Mouse (Mus musculus): Measurements from ENCODE around the gene Taldo1. TPM values are rescaled to one million over a fixed set of nuclear protein-coding genes. Genes with fewer than 3 reads are reported as not detected.
A peak's percentile ranks its signal among the peaks of the same experiment; 100 is the strongest.
"Not testable (repeated sequence)": the region's sequence is repeated elsewhere in the genome, so short reads cannot be mapped to it uniquely, and the experiment has no call there.

Taldo1 gene
- total RNA-seq, 2 experiments from 2014 or later: 137 to 155 TPM

DNA sequence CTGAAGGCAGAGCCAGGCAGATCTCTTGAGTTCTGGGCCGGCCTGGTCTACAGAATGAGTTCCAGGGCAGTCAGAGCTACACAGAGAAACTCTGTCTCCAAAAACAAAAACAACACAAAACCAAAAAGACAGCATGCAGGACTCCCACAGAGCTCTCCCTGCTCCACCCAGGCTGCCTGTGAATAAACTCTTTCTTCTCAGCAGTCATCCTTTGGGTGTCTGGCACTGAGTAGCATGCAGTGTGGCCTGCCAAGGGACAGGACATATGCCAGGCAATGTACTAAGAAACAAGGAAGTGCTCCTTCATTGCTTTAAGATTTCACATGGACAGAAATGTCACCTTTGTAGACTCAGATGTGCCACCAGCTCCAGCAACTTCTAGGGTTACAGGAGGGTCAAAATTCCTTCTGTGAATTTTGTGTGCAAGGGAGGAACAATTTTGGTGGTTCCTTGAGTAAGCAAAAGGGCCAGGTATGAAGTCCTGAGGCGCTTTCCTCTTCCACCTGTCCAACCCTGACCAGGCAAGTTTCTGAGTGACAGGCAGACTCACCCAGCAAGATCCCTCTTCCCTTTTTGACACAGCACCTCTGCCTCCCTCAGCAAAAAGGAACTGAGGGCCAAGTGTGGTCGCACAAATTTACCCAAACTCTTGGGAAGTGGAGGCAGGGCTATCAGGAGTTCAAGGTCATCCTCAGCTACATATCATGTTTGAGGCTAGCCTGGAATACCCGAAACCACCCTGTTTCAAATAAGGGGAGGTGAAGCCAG lies 10.7 kb upstream of the Taldo1 start:
- intact Hi-C loops (cut with DNase I): no loop called here
- DNase-seq: no peak

DNA sequence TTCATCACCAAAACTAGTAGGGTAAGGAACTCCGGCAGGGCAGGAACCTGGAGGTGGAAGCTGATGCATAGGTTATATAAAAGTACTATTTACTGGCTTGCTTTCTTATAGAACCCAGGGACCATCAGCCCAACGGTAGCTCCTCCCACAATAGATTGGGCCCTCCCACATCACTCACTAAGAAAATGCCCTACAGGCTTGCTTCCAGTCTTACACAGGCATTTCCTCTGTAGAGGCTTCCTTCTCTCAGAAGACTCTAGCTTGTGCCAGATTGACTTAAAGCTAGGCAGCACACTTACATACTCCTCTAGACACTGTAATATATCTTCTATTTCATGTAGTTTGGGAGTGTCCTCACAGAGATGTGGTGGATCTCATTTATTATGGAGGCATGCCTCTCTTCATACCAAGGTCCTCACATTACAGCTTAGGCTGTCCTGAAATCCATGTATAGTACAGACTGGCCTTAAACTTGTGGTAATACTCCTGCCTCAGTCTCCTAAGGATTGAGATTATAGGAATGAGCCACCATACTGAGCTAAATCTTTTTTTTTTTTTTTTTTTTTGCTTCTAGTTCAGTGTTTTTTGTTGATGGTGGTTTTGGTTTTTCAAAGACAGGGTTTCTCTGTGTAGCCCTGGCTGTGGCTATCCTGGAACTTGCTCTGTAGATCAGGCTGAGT lies 4.1 kb upstream of the Taldo1 start:
- intact Hi-C loops (cut with DNase I): no loop called here
- no peak for DNase-seq

DNA sequence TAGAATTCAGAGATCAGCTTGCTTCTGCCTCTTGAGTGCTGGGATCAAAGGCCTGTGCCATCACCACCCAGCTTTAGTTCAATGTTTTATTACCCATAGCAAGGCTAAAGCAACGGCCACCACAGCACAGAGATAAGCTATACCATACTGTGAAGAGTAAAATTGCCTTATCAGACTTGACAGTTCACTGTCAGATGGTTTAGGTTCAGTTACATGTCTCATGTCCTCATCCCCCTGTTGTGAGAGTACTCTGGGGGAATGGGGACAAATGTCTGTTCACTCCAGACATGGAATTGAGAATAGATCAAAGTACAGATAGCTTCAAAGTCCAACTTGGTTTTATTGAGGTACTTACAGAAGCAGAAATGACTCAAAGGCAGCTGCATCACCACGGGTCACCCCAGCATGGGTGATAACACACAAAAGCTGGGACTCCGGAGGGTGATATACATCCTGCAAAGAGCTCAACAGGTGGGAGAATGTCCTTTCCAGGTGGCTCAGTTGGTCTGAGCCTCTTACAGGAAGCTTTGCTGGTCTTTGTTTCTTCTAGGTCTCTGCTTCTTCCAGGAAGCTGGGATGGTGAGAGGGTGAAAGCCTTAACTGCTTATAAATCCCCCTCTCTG lies 3.4 kb upstream of the Taldo1 start:
- intact Hi-C loops (cut with DNase I): no loop called here
- no peak for DNase-seq

DNA sequence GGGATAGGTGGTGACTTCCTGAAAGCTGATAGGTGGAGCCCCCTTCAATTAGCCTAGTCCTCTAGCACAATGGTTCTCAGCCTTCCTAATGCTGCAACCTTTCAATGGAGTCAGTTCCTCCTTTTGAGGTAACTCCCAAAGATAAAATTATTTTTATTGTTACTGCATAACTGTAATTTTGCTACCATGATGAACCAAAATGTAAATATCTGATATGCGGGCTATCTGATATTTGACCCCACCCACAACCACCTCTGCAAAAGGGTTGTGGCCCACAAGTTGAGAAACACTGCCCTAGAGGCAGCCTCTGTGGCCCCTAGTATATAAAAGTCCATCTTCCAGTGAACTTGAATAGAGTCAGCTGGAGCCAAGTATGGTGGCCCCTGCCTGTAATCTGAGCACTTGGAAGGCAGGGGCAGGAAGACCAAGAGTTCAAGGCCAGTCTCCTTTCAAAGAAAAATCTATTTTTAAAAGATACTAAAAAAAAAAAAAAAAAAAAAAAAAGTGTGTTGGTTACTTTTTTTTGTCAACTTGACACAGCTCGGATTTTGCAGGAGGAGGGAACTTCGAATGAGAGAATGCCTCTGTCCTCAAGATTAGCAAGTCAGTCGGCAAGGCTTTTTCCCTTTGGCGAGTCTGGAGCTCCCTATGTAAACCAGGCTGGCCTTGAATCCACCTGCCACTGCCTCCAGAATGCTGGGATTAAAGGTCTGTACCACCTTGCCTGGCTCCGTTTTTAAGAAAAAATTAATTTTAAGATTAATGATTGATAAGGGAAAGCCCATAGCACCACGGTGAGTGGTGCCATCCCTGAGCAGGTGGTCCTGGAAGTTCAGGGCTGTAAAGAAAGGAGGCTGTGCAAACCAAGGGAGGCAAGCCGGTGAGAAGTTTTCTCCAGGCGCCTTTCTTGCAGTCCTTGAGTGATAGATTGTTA lies 1.4 kb upstream of the Taldo1 start:
- intact Hi-C loops (cut with DNase I): loop anchor here (5.0 kb wide), 1 partner anchor 63 kb away; the partner anchor contains the start of genes Deaf1 and Tmem80
- no peak for DNase-seq

DNA sequence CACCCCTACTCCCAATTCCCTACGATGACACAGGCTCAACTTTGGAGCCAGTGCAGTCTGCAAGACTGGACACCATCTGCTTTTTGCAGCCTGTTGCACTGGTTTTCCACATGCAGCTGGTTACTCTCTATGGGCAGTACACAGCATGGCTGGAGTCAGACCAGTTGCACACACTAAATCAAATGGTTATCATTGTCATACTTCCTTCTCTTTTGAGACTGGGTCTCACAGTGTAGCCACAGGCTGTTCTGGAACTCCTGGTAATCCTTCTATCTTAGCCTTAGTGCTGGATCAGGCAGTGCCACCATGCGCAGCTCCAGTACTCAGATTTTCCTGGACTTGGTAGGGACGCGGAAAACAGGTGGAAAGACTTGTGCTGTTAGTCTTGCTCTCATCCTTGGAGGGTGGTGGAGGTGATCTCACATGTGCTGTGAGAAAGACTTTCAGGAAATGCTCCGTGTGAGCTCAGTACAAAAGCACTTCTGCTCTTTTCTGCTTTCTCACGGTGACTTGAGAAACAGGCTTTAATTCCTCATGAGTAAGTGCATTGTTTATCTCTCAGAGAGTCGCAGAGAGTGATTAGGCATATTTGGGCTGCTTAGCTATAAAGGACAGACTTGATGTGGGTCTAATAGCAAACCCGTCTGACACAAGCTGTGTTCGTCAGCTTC lies 688 bp downstream of the Taldo1 start:
- no peak for DNase-seq
- intact Hi-C loops (cut with DNase I): loop anchor here (5.0 kb wide), 1 partner anchor 65 kb away; the partner anchor contains the start of genes Deaf1 and Tmem80

- intact Hi-C loops (cut with DNase I): loop anchor here (5.0 kb wide), 1 partner anchor 67 kb away; the partner anchor contains the start of genes Deaf1 and Tmem80
- DNase-seq: no peak
Measured at GRCm38 (mm10) chr7:141394158-141394557, 2.2 kb downstream of the Taldo1 start.

GRCm38 (mm10) chr7:141394771-141395170 lies 2.8 kb downstream of the Taldo1 start:
- intact Hi-C loops (cut with DNase I): loop anchor here (5.0 kb wide), 1 partner anchor 67 kb away; the partner anchor contains the start of genes Deaf1 and Tmem80
- DNase-seq: peak; percentile 48 to 81

GRCm38 (mm10) chr7:141395348-141395747 lies 3.3 kb downstream of the Taldo1 start:
- DNase-seq: no peak
- intact Hi-C loops (cut with DNase I): no loop called here

DNA sequence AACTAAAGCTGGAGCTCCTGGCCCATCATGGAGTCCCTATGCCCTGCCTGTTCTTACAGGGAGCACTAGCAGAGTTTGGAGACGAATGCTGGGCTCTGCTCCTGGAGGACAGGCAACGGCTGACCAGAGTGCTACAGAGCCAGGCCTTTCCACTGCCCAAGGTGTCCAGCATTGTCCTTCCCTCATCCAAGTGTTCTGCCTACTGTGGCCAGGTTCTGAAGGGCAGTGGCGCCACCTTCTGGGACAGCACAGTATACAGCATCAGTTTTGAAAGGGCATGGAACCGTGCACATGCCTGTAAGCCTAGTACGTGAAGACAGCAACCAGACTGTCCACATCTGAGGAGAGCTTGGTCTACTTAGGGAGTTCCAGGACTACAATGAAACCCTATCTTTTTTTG lies 11.3 kb downstream of the Taldo1 start:
- intact Hi-C loops (cut with DNase I): no loop called here
- DNase-seq: peak; percentile 59 to 77

DNA sequence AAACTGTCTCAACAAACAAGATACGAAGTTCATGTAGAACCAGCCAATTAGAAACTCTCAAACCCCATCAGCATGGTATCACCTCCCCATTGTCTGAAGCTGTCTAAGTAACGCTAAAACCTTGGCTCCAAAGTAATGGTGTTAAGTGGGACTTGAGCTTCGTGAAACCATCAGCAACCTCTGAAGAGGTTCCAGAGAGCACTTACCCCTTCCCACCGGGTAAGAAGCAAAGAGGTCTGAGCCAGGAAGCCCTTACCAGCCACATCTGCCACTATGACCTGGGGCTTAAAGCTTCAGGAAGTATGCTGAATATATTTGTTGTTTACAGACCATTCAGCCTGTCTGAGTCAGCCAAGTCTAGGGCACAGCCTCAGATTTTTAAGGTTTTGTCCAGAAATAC lies 13.5 kb downstream of the Taldo1 start:
- intact Hi-C loops (cut with DNase I): no loop called here
- DNase-seq: no peak

DNA sequence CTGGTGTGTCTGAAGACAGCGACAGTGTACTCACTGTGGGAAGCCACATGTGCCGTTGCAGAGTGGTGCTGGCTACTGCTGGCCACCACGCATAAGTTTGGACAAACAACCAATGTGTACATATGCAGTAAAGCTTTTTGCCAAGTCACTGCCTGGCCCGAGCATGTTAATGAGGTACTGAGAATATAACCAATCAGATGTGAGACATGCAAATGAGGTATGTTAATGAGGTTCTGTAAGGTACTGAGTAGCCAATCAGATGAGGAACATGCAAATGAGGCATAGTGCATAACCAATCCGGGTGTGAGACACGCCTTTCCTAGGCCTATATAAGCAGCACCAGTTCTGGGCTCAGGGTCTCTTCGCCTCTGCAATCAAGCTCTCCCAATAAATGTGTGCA lies 15.7 kb downstream of the Taldo1 start:
- intact Hi-C loops (cut with DNase I); DNase-seq: not testable (repeated sequence)

GRCm38 (mm10) chr7:141408833-141409232 lies 16.8 kb downstream of the Taldo1 start:
- intact Hi-C loops (cut with DNase I): loop anchor here (1.0 kb wide), 2 partner anchors 28 to 116 kb away; partner anchors contain the start of gene Slc25a22
- DNase-seq: peak; percentile 90 to 93

GRCm38 (mm10) chr7:141410631-141411030 lies 18.6 kb downstream of the Taldo1 start:
- DNase-seq: peak; percentile 23 to 26
- intact Hi-C loops (cut with DNase I): no loop called here

DNA sequence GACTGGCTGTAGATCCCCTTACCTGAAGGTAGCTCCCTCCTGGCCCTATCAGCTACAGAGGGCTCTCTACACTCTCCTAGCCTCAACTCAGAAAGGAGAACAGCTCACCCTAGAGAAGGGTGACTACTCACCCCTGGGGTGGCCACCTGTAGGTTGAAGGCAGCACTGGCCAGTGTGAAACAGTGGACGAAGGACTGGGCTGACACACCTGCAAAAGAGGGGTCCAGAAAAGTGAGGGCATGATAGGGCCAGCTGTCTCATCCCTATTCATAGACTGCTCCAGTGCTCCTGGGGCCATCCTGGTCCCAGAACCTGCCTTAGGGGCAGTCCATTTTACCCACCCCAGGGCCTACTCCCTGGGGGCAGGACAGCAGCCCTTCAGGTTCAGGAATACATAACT lies 19.7 kb downstream of the Taldo1 start:
- DNase-seq: no peak
- intact Hi-C loops (cut with DNase I): no loop called here

GRCm38 (mm10) chr7:141413331-141413730 lies 21.3 kb downstream of the Taldo1 start:
- DNase-seq: peak; percentile 24 to 38
- intact Hi-C loops (cut with DNase I): no loop called here

DNA sequence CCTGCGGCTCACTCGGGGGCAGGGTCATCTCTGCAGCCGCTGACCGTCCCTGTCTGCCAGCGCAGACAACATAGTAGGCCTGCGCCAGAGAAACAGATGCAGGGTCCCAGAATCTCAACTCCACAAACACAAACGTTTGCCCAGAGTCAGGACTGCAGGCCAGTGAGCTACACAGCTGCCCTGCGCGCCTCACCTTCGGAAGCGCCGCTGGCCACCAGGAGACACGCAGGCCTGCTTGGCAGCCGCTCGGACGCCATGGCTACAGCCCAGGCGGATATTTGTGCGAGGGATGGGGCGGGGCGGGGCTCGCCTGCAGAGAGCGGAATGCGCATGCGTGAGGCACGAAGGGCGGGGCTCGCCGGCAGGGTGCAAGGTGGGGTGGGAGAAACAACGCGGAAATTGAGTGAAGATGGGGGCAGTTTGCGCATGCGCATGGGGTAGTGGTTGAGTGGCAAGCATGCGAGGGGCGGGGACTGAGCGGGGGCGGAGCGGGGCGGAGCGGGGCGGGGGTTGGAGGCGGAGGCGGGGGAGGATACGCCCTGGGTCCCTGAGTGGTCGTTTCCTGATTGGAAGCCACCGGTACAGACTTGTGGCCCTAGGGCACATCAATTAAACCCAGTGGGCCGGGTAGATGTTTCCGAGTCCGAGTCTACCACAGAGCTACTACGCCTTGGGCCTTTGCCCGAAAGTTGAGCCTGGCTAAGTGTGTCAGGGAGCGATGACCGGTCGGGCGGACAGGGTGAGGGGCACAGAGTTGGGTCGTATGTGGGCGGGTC lies 22.0 kb downstream of the Taldo1 start, which contains the start of gene Gatd1:
Gene Gatd1 (minus strand): TSS at position 328 of the 776 bp plus-strand sequence.
- intact Hi-C loops (cut with DNase I): no loop called here
- DNase-seq: peak; percentile 99 to 100

DNA sequence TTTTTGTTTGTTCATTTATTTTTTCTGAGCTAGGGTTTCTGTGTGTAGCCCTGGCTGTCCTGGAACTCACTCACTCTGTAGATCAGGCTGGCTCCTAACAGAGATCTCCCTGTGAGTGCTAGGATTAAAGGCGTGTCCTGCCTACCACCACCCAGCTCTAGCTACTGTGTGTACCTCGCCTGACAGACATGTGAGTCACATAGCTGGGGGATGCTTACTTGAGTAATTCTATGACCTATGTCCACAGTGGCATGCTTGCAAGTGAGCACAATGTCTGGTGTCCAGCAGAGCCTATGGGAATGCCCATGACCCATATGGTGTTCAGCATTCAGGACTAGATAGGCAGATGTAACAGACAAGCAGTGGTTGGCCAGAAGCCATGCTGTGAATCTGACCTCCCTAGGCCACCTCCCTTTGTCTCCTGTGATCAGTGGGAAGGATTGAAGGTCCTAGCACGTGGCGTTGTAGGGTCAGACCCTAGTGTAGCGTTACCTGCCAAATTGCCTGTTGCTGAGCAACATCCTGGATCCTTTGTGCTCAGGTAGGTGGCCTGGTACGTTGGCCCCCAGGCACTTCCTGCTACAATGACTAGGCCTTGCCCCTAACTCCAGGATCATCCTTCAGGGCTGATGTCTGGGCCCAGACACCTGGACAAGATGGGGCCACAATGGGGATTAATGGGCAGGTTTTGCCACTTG lies 24.3 kb downstream of the Taldo1 start:
- no peak for DNase-seq
- intact Hi-C loops (cut with DNase I): no loop called here

Measured in heart, postnatal 10 days (tissue).